Mouse (Mus musculus) kidney, adult 2 months (tissue): ENCODE data around the gene Col6a5.

Experiments
- CTCF ChIP-seq: fragments of 200-500 bp; conservative IDR thresholded peaks from 2 replicates; pipeline ENCODE4 v1.5.1; 2011; ENCODE audit warnings: low read depth, mild to moderate bottlenecking, control low read depth, low read length, moderate library complexity, mixed read lengths; ENCODE audit not compliant: insufficient read depth, insufficient read length
- POLR2A ChIP-seq: fragments of 200-500 bp; IDR thresholded peaks from one replicate; pipeline ENCODE4 v1.6.1; 2011; ENCODE audit warnings: low read depth, low read length, control low read depth

DNA sequence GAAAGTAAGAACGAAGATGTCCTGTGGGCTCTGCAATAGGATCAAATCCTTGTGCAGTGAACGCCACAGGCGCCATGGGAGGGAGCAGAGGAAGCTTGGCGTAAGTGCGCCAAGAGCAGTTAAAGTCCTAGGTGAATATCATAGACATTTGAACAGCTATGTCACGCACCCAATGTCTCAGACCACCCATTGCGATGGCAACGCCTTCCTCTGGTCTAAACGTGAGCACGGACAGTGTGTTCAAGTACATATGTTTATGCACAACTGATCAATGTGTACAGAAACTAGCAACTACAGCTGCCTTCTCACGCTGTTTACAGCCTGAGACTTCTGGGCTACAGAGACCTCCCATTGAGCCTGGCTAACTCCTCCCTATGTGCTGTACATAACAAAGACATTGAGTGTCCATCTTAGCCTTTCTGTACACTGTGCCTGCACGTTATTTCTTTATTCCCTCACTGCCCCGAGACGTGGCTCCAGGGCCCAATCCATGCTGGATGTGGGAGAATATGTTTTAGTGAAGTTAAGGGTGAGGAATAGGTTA, 11.0 kb upstream of the Col6a5 start:
- no peak for TF ChIP-seq POLR2A
- TF ChIP-seq CTCF, result no peak
